Mouse (Mus musculus): ENCODE results near the gene Dgcr8. TPM values are rescaled to one million over a fixed set of nuclear protein-coding genes. Genes with fewer than 3 reads are reported as not detected.
A peak's percentile ranks its signal among the peaks of the same experiment; 100 is the strongest.

Dgcr8 gene
- total RNA-seq, 2 experiments from 2014 or later, result 40.7 to 41.0 TPM

DNA sequence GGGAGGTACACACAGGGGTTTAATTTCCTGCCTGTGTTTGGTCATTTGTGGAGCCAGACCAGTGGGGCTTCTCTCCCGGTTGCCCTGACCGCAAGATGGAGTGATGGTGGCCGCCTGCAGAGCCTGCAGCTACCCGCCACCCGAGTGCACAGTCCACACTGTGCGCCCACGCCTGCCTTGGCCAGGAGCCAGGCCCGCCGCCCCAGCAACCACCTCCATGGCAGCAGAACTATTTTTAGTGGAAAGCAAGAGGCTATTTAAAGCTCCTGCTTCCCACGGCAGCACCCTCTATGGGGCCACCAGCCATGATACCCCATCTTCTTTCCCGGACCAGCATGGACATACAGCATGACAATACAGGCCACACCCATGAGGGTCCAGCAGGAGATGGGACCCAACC, 59.4 kb downstream of the Dgcr8 start:
- intact Hi-C loops (cut with DNase I), result loop anchor here (10.0 kb wide), 2 partner anchors 305 to 395 kb away; partner anchors contain the start of genes Gm49601, Gp1bb, Sept5 and Slc25a1
- peak; percentile 84 to 97 for DNase-seq (ENCODE audit: low spot score in 2 of 2)

DNA sequence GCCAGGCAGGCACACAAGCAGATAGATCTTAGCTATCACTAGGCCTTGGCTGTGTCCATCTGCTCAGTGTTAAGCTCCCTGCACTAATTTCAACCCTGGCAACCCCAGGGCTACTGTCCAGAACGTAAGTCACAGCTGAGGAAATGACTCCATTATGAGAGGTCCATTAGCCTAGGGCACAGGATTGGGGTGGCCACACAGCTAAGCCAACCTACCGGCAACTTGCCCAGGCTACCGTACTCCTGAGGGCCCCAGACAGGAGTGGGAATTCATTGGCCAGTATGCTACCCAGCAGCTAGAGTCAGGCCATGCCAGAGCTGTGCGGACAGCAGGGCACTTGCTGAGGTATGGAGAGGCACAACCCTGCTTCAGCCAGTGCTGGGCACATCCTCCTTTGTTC, 60.2 kb downstream of the Dgcr8 start:
- intact Hi-C loops (cut with DNase I), result no loop called here

DNA sequence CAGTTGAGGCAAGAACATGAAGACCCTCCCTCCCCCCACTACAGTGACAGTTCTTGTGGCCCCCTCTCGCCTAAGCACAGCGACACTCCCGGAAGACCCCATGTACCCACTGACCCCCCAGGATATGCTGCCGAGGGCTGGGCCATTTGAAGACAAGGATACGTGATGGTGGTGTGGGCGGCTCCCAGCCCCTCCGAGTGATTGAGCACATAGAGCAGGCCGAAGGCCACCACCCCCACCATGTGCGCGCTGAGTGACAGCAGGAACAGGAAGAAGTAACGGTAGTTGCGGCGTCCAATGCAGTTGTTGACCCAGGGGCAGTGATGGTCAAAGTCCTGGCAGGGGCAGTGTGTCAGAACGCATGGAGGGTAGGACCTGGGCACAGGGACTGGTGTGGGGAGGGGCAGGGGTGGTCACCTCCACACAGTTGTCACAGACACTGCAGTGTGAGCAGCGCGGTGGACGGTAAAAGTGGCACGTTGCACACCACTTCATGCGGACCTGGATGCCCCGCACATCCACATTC, 61.1 kb downstream of the Dgcr8 start:
- intact Hi-C loops (cut with DNase I), result no loop called here
- DNase-seq (ENCODE audit: low spot score in 2 of 2), result no peak

More for the DNA sequence above, 60.2 kb downstream of the Dgcr8 start:
- DNase-seq (ENCODE audit: low spot score in 2 of 2), result no peak

DNA sequence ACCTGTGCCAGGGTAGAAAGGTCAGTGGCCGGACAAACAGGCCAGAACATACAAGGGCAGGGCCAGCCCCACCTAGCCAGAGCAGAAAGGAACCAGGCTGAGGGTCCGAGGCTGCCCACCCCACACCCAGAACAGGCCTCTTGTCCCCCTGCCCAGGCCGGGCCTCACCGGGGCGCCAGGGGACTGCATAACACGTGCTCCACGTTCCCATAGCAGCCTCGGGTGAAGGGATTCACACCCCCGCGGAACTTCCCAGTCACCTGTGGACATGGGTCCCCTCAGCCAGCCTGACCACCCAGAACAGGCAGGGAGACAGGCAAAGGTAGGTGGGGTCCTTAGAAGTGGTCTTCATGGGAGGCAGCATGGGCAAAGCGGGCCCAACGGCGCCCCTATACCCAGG, 61.9 kb downstream of the Dgcr8 start:
- no peak for DNase-seq (ENCODE audit: low spot score in 2 of 2)
- intact Hi-C loops (cut with DNase I), result no loop called here

DNA sequence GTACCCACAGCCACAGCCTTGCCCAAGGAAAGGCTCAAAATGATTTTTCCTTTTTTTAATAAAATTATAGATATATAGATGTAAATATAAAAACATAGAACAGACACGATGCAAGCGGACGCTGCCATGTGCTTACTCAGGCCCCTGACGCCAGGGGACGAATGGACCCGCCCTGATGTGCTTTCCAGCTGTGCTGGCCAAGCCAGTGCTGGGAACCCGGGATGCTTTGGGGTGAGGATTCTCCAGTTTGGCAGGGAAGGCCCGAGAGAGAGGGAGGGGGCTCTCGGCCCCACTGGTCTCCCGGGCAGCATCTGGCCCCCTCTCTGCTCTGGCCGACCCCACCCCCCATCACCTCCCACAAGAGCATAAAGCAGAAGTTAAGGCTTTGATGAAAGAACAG, 66.9 kb downstream of the Dgcr8 start:
- no peak for DNase-seq (ENCODE audit: low spot score in 2 of 2)
- intact Hi-C loops (cut with DNase I), result no loop called here

DNA sequence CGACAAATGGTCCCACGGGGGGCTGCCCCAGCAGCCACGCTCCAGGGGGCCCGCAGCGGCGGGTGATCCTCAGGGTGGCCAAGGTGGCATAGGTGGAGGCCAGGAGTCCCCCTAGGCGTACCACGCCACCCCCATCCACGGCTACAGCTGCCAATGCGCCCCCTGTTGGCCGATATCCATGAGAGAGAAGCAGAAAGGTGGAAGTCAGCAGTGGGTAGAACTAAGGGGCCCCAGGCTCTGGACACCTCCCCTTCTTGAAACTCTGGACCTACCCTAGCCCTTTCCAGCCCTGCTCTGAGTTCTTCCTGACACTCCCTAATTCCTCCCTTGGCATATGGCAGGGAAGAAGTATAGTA, 67.5 kb downstream of the Dgcr8 start:
- intact Hi-C loops (cut with DNase I), result no loop called here
- DNase-seq (ENCODE audit: low spot score in 2 of 2), result no peak

DNA sequence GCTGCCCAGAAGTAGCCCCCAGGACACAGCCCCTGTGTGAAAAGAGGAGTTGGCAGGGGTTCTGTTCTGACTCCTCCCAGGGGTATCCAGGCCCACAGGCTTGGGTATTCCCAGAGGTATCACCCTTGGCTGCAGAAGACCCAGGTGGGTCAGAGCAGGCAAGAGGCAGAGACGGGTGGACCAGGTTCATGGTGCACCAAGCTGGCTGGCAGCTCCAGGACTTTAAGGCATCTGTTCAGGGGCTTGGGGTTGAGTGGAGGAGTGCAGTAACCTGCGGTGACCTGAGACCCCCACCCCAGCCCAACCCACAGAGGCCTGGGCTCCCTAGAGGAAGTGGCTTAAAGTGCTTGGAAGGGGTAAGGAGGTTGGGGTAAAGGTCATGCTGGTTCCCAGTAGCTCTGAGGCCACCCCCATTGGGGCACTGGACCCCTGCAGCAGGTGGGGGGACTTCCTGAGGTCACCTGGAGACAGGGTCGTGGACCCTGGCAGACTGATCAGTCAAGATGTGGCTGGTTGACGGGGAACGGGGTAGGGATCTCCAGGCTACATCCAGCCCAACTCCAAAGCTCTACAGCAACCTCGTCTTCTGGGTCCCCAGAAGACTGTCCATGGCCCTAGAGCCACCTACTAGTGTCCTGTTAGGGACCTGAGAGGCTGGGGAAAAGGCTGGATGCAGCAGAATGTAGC, 68.0 kb downstream of the Dgcr8 start:
- intact Hi-C loops (cut with DNase I), result no loop called here

DNA sequence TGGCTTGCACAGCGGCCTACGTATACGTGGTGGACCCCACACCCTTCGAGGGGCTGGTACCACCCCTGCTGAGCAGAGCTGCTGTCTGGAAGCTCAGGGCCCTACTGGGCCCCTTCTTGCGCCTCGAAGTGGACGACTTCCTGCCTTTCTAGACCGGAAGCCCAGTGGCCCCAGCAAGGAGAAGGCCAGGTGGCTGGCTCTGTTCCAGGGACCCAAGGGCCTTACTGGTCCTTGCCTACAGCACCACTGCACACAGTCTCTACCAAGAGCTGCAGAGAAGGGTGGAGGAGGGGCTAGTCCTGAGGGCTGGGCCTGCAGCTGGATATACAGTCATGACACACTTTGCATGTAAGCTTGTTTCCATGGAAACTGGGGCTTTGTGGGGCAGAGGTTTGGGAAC, 69.0 kb downstream of the Dgcr8 start:
- intact Hi-C loops (cut with DNase I), result no loop called here
- peak in 1 of 2 experiments; percentile 65 for DNase-seq (ENCODE audit: low spot score in 2 of 2)

More for the DNA sequence above, 68.0 kb downstream of the Dgcr8 start:
- DNase-seq (ENCODE audit: low spot score in 2 of 2), result no peak

DNA sequence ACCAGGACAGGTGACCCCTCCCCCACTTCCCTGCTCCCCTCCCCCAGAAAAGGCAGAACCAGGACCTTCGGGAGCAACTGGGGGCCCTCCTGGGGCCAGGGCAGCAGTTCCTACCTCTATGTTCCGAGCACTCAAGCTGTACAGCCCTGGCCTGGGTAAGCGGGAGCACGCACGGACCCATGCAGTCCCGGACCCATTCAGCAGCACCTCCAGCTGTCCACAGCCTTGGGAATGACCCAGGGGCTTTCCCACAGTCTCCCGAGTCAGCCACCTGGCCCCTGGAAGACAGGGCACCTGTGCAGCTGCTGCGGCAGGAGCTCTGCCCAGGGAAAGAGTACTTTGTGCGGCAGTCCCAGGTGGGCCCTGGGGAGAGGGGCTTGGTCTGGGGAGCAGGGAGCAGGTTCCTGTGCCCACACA, 70.5 kb downstream of the Dgcr8 start:
- DNase-seq (ENCODE audit: low spot score in 2 of 2), result no peak
- intact Hi-C loops (cut with DNase I), result no loop called here

DNA sequence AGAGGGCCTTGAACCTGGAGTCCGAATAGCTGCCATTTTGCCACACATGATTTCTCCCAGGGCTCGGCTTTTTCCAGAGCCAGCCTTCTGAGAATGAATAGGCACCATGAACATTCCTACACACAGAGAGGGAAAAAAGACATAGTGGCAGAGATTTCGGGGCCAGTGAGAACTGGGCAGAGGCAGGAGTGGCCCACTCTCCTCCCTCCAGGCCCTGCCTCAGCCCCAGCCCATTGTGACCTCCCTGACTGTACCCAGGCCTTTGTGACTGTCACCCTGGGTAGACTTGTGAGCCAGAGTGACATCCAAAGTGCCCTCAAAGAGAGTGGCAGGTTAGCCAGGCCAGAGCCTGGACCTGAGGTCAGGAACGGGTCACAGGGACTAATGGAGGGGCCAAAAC, 71.5 kb downstream of the Dgcr8 start, which contains the start of gene Ccdc188:
Gene Ccdc188, plus strand, starts transcription at position 301 of the 400 bp plus-strand sequence.
- DNase-seq (ENCODE audit: low spot score in 2 of 2), result no peak
- intact Hi-C loops (cut with DNase I), result no loop called here

DNA sequence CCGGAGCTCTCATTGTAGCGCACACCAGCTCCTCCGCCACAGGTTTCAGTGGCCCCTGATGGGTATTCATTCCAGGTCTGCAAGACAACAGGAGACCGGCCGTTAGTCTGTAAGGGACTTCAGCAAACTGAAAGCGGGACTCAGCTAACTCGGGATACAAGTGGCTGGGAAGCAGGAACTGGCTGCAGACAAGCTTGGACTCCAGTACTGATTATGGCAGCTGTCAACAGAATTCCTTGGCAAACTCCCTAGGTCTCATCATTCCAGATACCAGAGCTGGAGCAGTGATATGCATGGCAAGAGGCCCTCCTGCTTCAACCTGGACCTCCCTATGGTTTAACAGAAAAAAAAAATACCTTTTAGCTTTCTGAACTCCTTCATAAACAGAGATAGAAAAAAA, 74.2 kb downstream of the Dgcr8 start:
- intact Hi-C loops (cut with DNase I), result loop anchor here (5.0 kb wide), 1 partner anchor 43 kb away; no protein-coding TSS in a partner anchor

DNA sequence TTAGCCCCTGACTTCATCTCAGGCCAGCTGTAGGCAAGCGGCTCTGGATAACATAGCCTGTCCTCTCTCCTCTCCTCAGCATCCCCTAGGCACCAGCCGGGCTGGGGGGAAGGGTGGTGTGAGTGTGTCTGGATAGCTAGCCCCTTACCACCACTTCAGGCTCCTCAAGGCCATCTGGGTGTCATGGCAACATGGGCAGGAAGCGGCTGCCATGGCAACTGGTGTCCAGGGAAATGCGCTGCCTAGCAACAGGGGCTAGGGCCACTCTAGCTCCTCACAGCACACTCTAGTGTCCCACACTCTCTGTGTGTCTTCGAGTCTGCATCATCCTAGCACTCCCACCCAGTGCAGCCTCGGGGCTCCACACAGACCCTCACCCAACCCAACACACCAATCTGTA, 75.4 kb downstream of the Dgcr8 start:
- intact Hi-C loops (cut with DNase I), result loop anchor here (5.0 kb wide), 1 partner anchor 41 kb away; no protein-coding TSS in a partner anchor
- DNase-seq (ENCODE audit: low spot score in 2 of 2), result peak; percentile 82 to 87

More for the DNA sequence above, 74.2 kb downstream of the Dgcr8 start:
- DNase-seq (ENCODE audit: low spot score in 2 of 2), result no peak

DNA sequence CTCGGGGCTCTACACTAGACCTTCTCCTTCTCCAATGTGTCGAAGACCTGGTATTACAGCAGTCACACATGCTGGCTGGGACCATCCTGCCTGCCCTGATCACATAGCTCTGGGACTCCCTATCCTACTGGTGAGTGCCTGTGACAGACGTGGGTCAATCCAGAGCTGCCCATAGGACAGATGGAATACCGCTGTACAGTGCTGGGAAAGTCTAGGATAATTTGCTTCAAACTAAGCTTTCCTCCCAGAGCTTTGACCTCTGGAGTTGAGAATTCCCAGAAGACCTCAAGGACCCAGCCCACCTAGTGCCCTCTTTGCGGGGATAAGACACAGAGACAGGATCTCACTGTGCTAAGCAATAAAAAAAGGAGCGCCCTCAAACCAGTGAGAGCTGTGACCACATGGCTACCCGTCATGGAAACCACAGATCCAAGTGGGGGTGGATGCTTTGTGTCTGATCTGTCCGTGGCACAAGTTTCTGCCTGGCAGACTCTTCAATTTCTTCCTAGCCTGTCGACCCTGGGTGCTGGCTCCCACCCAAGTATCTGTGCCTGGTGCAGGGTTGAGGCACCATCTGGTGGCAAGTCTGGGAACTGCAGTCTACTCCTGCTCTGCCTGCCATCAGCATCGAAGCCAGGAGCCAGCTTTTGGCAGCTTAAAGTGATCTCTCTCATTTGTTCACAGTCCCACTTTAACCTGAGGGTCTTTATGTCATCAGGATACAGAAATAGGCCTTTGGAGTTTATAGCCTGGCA, 77.5 kb downstream of the Dgcr8 start:
- peak; percentile 93 for DNase-seq (ENCODE audit: low spot score in 2 of 2)
- intact Hi-C loops (cut with DNase I), result loop anchor here (1.0 to 5.0 kb wide), 3 partner anchors 39 to 159 kb away; partner anchors contain the start of gene Dgcr6

DNA sequence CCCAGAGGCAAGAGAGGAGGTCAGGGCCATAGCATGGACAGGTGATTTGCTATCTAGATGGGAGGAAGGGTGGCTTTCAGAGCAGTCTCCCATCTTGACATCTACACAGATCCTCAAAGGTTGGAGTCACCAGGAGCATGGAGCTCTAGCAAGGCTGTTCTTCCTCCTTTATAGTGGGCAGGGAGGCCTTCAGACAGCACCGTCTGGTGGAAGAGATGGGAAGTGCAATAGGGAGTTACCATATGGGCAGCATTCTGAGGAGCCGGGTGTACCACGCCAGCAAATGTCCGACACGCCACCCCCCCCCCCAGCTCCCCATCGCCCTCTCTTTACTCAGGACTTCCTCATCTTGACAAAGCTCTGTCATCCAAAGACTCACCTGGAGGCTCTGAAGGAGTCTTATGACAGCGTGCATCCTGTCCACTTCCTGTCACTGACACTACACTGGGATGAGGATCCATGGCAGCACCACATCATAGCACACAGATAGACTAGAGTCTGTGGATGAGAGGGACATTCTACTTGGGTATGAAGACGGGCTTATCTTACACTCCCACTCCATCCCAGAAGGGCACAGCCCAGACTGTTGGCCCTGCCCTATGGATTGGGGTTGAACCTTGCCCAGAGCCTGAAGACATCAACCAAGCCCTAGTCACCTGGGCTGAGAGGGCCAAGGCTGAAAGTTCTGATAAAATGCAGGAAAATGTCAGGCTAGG, 78.2 kb downstream of the Dgcr8 start:
- DNase-seq (ENCODE audit: low spot score in 2 of 2), result peak; percentile 75 to 88
- intact Hi-C loops (cut with DNase I), result loop anchor here (1.0 to 5.0 kb wide), 3 partner anchors 39 to 159 kb away; partner anchors contain the start of gene Dgcr6

Small RNA genes lying within 50 kb of the gene (microRNA-seq; reads per million reads assigned to microRNA genes)
- 0 to 0.50 reads per million in 2 experiments for gene Gm24572
- gene Mir1306, result 253 to 320 reads per million in 2 experiments
- gene Mir185, result 1,507 to 1,815 reads per million in 2 experiments

Other genes with a start within 250 kb of the Dgcr8 start
- gene Dgcr6, start 236.4 kb downstream of the Dgcr8 start, total RNA-seq (2021), result 10 to 100 TPM; 82.6 to 91.8 TPM
- gene Prodh, start 199.0 kb downstream of the Dgcr8 start, total RNA-seq (2021), result 10 to 100 TPM; 34.1 to 36.7 TPM
- gene Rtn4r, start 161.6 kb downstream of the Dgcr8 start, total RNA-seq (2021), result 100 to 1,000 TPM; 119 to 138 TPM
- gene Ccdc188, start 71.4 kb downstream of the Dgcr8 start, total RNA-seq (2021), result not detected
- 100 to 1,000 TPM; 140 to 144 TPM for gene Zdhhc8, start 54.1 kb downstream of the Dgcr8 start, total RNA-seq (2021)
- gene Trmt2a, start 40.6 kb downstream of the Dgcr8 start, total RNA-seq (2021), result 10 to 100 TPM; 48.0 to 52.9 TPM
- gene Ranbp1, start 40.5 kb downstream of the Dgcr8 start, total RNA-seq (2021), result 10 to 100 TPM; 84.7 to 92.5 TPM
- 1 to 10 TPM in 1 of 2 experiments, not detected in 1; 1.5 TPM for gene Gm49776, start 30.9 kb downstream of the Dgcr8 start, total RNA-seq (2021)
- 100 to 1,000 TPM; 145 to 159 TPM for gene Tango2, start 58.9 kb upstream of the Dgcr8 start, total RNA-seq (2021)
- 10 to 100 TPM; 42.8 to 43.1 TPM for gene Arvcf, start 58.9 kb upstream of the Dgcr8 start, total RNA-seq (2021)
- 10 to 100 TPM; 24.6 to 25.3 TPM for gene Txnrd2, start 137.1 kb upstream of the Dgcr8 start, total RNA-seq (2021)
- gene Comt, start 137.6 kb upstream of the Dgcr8 start, total RNA-seq (2021), result 10 to 100 TPM; 91.5 to 92.9 TPM
- gene Gnb1l, start 209.5 kb upstream of the Dgcr8 start, total RNA-seq (2021), result 1 to 10 TPM; 6.0 to 6.7 TPM
- gene Rtl10, start 209.7 kb upstream of the Dgcr8 start, total RNA-seq (2021), result 1 to 10 TPM; 7.4 to 7.6 TPM

Measured in left cerebral cortex, postnatal 25 days (tissue).